Mouse (Mus musculus) c-Kit-positive CD71-negative TER-119-negative erythroid progenitor cells, embryonic 14.5 days (primary cell): ENCODE measurements around the gene Dpp10.

ENCODE experiments used
- DNase-seq: peaks from one replicate; pipeline ENCODE4 v3.0.0-alpha.2; 2013; ENCODE audit warnings: low read depth

The Dpp10 gene

DNA sequence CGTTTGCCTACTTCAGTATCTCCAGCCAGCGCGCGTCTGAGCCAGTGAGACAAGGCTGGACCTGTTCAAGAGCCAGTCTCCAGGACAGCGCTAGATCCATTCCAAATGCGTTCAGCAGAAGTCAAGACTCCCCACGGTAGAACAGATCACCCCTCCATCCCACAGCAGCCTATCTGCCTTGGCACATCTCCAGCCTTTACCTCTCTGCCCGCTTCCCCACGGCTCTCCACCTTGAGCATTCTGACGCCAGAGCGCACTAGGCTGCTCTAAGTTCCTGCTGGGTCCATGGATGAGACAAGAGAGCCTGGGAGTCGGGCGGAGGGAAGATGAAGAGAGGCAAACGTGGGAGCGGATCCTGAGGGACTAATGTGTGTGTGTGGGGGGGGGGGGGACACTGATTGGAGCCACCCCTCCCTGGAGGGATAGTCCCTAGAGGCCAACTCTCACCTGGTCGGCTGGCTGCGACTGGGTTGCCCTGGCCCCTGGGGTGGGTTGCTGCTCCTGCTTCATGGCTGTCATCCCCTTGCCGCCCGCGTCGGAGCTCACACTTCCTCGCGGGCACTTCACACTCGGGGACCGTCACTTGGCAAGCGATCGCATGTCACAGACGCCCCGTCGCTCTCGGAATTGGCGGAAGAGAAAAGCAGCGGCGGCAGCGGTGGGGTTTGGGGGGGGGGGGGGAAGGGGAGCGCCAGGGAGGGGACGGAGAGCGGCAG is at the start of gene Dpp10:
Gene Dpp10, minus strand, starts transcription at position 635 of the 716 bp plus-strand sequence.
- no peak for DNase-seq

GRCm38 (mm10) chr1:124048544-124048943 is 3.2 kb upstream of the Dpp10 start:
- no peak for DNase-seq

DNA sequence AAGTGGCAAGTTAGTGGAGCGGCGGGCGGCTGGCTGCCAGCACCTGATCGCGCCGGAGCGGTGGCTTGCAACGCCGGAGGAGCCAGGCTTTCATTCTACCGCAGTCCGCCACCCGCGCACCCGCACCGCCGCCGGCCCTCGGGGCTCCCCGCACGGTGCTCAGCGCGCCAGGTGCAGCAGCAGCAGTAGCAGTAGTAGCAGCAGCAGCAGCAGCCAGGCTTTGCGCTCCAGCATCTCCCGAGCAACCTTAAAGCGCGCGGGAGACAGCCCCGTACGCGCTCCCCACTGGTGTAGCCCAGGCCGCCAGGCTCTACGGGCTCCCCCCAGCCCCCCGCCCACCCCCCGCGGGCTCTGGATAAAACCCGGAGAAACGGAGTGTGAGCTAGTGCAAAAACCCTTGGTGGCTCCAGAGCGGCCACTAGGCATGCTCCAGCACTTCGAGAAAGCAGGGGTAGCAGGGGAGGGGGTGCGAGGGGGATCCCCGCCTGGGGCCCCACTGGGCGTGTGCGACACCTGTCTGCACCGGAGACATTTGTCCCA is 472 bp upstream of the Dpp10 start:
- no peak for DNase-seq

GRCm38 (mm10) chr1:124044161-124044560 is 1.2 kb downstream of the Dpp10 start:
- no peak for DNase-seq

DNA sequence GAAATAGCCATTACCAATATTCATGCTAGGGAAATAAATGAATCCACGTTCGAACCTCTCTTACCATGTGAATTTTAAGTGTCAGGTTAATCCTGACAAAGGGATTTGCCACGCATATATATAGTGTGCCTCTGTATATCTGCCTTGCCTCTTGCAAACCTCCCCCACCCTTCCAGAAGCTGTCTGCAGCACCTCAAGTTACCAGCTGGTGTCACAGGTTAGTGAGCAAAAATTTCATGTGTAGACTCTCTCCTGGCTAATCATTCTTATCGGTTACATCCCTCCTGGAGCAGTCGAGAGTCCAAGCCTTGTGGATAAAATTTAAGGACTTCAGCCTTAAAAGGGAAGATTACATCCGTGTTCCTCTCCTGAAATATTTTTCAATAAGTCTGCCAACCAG is 1.9 kb downstream of the Dpp10 start:
- DNase-seq = no peak

GRCm38 (mm10) chr1:124041559-124041958 is 3.8 kb downstream of the Dpp10 start:
- no peak for DNase-seq

DNA sequence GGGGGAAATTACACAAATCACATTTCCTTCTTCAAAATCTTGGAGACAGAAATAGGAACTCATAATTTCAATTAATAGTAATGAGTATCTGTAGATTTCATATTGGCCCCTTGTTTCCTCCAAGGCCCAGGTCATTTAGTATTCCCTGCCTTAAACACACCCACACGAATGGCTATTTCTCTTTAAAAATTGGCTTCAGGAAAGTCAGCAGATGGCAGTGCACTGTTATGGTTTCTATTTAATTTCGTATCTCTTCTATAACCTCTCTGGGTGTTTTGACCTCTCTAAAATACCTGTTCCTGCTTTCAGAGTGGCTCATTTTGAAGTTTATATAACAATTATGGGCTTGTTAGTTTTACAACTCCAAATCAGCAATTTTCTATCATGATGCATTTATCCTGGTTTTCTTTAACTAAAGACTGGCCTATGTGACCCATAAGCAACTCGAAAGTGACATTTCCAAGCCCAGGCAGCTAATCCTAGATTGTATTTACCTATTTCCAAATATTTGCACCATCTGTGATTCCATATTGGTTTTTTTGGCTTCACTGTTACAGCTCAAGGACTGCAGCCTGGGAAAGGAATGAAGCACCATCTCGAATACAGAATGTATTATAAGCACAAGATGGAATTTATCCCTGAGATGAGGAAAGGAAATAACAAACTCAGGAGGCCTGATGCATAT is 9.9 kb downstream of the Dpp10 start:
- DNase-seq = no peak

GRCm38 (mm10) chr1:124032677-124033076 is 12.7 kb downstream of the Dpp10 start:
- DNase-seq = no peak

GRCm38 (mm10) chr1:124031968-124032367 is 13.4 kb downstream of the Dpp10 start:
- no peak for DNase-seq

DNA sequence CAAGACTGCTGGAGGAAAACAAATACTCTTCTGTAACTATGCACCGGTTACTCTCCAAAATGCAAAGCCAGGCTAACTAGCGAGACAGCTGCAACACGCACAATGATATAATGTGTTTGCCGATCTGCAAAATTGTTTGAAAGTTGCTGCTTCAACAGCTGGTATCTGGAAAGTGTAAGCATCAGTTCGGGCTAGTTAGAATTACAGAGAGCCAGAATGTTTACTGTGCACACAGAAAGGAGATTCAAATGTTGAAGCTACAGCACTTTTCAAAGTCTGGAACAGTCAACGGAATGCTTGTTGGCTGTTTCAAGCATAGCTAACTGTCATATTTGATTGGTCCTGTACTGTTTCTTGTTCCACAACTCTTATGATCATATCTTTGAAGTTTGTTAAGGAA is 42.6 kb downstream of the Dpp10 start:
- DNase-seq = no peak

GRCm38 (mm10) chr1:123995780-123996179 is 49.6 kb downstream of the Dpp10 start:
- DNase-seq = no peak

DNA sequence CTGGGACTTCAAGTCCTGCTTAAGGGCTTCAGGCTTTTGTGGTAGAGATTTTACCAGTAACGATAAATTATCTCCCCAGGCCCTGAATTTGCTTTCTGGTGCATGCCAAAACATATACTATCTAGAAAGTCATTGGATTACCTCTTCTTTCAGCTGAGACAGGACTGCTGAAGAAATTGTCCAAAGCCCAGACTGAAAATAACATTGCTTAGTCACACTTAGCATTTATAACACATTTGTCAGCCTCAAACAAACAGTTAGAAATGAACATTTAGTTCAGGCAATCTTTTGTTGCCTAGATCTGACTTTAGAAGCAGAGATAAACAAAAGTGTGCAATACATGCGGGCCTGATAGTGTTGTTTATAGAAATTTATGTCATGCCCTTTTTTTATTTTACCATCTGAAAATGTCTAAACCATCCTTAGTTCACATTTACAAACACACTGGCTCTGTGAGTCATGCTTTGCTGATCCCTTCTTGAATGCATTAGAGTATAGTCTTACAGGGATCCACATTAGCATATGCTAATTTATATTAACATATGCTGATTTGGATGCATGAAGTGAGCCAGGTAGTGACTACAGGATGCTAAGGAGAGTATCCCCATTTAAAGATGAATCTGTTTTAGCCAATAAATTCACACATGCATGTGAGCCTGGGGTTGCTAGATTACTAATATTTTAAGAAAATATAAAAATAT is 59.9 kb downstream of the Dpp10 start:
- DNase-seq = no peak

- DNase-seq = no peak
Observed at GRCm38 (mm10) chr1:123978597-123978996, 66.8 kb downstream of the Dpp10 start.

- DNase-seq = peak; percentile 9
Observed at GRCm38 (mm10) chr1:123974621-123975020, 70.7 kb downstream of the Dpp10 start.

- DNase-seq = no peak
Observed at GRCm38 (mm10) chr1:123946149-123946548, 99.2 kb downstream of the Dpp10 start.

DNA sequence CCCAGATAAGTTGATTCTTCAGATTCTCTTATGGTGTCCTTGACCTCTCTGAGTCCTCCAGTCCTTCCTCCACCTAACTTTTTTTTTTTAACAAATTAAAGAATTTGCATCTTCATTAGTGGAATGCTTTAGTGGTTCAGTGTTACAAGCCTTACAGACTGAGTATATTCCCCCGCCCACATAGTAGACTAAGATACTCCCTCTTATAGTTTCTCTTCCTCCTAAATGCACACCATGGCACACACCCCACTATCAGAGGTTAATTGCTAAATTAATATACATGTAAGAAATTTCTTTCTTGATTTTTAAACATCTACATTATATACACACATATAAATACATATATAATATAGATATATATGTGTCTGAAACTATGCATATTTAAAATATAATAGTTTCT is 104.5 kb downstream of the Dpp10 start:
- DNase-seq = no peak

DNA sequence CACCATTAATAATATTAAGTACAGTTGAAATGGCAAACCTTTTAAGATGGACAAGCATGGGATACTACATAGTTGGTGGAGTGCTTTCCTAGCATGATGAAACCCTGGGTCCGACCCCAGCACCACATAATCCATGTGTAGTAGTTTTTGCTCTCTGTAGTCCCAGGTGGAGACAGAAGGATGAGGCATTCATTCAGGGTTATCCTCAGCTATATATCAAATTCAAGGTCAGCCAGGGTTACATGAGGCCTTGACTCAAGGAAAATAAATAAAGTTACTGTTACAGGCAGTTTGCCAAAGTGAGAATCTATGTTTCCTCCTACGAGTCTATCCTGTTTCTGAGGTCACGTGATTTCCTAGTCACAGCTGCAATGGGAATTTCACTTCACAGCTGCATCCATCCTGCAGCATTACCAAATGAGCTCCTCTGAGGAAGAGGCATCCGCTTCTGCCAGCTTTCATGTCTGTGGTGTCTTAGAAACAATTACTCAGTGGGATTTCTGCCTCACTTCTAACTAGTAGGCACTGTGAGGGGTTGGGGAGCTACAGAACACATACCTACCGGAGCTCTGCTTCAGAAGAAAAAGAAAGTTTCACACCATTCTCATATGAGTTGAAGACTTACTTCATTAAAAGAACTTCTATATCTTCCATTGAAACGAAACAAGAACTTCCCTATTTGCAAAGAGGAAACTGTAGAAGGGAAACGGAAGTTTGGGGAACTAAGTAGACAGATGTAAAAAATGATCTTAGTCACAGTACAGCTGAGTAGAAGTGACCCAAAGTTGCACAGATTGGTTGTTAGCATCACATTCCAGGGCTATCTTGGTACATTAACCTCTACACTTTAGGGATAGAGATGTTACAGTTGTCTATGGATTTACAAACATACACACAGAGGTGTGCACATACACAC is 111.3 kb downstream of the Dpp10 start:
- peak; percentile 12 for DNase-seq

GRCm38 (mm10) chr1:123928003-123928370 is 117.4 kb downstream of the Dpp10 start:
- no peak for DNase-seq

DNA sequence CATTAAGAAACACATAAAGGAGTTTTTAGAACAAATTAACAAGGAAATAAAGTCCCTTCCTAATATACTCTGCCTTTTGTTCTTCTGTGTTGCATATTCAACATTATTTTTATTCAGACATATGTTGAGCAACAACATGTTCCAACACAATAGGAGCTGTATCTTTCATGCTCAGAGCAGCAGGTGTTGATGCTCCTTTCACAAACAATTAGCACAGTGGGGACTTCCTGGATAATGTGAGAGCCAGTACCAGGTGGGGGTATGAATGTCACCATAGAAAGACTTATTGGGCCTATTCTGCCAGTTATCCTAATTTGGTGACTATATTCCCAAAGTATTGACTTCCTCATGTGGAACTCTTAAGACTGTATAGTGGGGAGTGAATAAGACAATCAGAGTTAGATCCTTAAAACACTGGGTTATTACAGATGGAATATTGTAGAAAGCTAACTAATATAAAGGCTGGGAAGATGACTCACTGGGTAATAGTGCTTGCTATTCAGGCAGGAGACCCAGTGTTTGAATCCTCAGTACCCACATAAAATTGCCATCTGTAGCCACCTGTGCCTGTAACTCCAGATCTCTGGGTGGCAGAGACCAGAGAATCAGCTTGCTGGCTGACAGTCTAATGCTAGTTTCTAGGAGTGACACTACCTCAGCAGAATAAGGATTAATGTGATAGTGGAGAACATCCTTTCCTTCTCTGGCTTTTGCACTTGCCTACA is 117.9 kb downstream of the Dpp10 start:
- DNase-seq = no peak

DNA sequence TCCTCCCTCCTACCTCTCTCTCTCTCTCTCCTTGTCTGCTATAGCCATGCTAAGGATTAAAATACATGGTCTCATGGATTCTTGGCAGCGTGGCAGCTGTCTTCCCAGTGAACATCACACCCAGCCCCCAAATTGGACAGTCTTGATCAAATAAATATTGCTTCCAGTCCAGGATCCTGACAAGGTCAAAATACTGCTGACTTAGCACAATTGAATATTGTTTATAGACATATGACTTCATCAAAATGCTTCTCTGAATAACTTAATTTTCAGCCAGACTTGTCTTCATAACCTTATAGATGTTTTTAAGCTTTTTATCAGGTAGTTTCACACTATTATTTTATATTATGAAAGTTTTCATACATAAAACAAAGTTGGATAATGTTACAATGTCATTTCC is 120.5 kb downstream of the Dpp10 start:
- DNase-seq = no peak

GRCm38 (mm10) chr1:123923907-123924306 is 121.5 kb downstream of the Dpp10 start:
- DNase-seq = no peak
